Mouse (Mus musculus) urinary bladder, adult 18-20 months (tissue): ENCODE measurements at regions not wholly inside any gene's neighbourhood (a gene's known extent, or its start where the extent isn't known, plus 50 kb on each side); places are given as distances from the start of the nearest gene placed in this dataset.
"Not testable (repeated sequence)": the region's sequence is repeated elsewhere in the genome, so short reads cannot be mapped to it uniquely, and the experiment has no call there.

Experiments used
- DNase-seq, 2 experiments: peaks; one replicate each; pipeline ENCODE4 v3.0.0; 2022; ENCODE audit warnings: low spot score in 2 of 2, mixed read lengths in 2 of 2

- DNase-seq, result no peak
Observed at GRCm38 (mm10) chr13:73035336-73035940, 224.8 kb upstream of the Irx4 start.

- no peak for DNase-seq
Observed at GRCm38 (mm10) chr13:73039731-73040130, 220.5 kb upstream of the Irx4 start.

- no peak for DNase-seq
Observed at GRCm38 (mm10) chr13:73041233-73042040, 218.8 kb upstream of the Irx4 start.

- no peak for DNase-seq
Observed at GRCm38 (mm10) chr13:73069840-73070530, 190.3 kb upstream of the Irx4 start.

GRCm38 (mm10) chr13:73070531-73070908 is 189.8 kb upstream of the Irx4 start:
- no peak for DNase-seq

GRCm38 (mm10) chr13:73071032-73071431 is 189.2 kb upstream of the Irx4 start:
- DNase-seq, result no peak

- no peak for DNase-seq
Observed at GRCm38 (mm10) chr13:73071854-73072852, 188.1 kb upstream of the Irx4 start.

- no peak for DNase-seq
Observed at GRCm38 (mm10) chr13:73077866-73078430, 182.3 kb upstream of the Irx4 start.

GRCm38 (mm10) chr13:73087815-73088214 is 172.5 kb upstream of the Irx4 start:
- DNase-seq, result not testable (repeated sequence)

- no peak for DNase-seq
Observed at GRCm38 (mm10) chr13:73091886-73092285, 168.4 kb upstream of the Irx4 start.

GRCm38 (mm10) chr13:73097502-73097901 is 162.8 kb upstream of the Irx4 start:
- no peak for DNase-seq

GRCm38 (mm10) chr13:73099407-73099806 is 160.9 kb upstream of the Irx4 start:
- DNase-seq, result no peak

GRCm38 (mm10) chr13:73107250-73107993 is 152.9 kb upstream of the Irx4 start:
- DNase-seq, result peak; percentile 23 to 54

- DNase-seq, result no peak
Observed at GRCm38 (mm10) chr13:73116822-73117632, 143.3 kb upstream of the Irx4 start.

- DNase-seq, result no peak
Observed at GRCm38 (mm10) chr13:73117633-73118076, 142.6 kb upstream of the Irx4 start.

- DNase-seq, result no peak
Observed at GRCm38 (mm10) chr13:73122945-73123344, 137.3 kb upstream of the Irx4 start.

- DNase-seq, result peak in 1 of 2 experiments; percentile 7
Observed at GRCm38 (mm10) chr13:73131270-73131669, 129.0 kb upstream of the Irx4 start.

- peak in 1 of 2 experiments; percentile 70 for DNase-seq
Observed at GRCm38 (mm10) chr13:73132746-73133145, 127.5 kb upstream of the Irx4 start.

- no peak for DNase-seq
Observed at GRCm38 (mm10) chr13:73134929-73135328, 125.3 kb upstream of the Irx4 start.
